Mouse (Mus musculus) lung, postnatal 14 days (tissue): ENCODE data around the gene Ap1b1.

Source experiments
- DNase-seq: peaks from one replicate; pipeline ENCODE4 v3.0.0; 2021

Ap1b1 gene

DNA sequence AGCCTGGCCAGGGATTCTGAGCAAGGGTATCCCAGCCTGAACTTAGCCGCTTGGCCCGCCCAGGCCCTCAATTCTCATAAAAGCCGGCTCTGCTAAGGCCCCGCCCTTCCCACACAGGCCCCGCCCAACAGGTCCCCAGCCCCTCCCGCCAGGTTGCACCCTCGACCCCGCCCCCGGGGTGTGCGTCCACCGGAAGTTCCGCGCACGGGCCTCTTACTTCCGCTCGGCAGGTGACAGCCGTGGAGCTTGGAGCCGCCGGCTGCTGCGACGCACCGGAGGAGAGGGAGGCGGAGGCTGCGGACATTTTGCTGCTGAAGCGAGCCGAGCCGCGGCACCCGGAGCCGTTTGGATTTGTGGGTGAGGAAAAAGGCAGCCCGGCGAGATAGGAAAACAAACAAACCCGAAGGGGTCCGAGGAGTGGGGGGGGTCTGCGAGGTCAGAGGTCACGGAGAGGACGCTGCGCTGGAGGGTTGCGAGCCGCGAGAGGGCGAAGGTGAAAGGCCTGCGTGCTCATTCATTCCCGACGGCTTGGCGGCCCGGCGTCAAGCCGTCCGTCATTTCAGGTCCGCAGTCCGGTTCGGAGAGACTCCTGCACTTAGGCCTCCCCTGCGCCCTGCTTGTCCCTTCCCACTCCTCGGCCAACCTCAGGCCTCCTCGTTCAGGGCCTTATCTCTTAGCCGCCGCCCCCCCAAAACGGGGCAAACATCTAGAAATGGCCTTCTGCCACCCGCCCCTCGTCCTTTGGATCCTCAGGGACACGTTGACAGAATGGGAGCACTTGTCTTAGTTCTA lies at the start of gene Ap1b1:
Ap1b1 (plus strand) TSS at position 130 of the 792 bp plus-strand sequence.
- DNase-seq, result peak; percentile 95

DNA sequence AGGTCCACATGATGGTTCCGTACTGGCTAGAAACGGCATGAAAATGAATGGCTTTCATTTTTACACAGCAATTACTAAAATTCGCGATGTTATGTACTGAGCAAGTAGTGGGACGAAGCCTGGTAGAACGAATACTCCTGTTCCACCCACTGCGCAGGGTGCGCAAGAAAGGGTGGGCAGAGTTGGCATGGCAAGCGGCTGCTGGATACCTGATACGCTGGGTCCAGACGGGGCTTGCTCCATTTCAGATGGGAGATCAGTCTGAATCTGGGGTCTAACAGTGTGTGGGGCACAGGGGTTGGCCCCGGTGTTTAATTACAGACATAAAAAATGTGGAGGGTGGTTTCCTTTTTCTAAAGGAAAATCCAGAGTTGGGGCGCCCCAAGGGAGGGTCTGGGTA lies 40.1 kb upstream of the Ap1b1 start:
- DNase-seq, result no peak

DNA sequence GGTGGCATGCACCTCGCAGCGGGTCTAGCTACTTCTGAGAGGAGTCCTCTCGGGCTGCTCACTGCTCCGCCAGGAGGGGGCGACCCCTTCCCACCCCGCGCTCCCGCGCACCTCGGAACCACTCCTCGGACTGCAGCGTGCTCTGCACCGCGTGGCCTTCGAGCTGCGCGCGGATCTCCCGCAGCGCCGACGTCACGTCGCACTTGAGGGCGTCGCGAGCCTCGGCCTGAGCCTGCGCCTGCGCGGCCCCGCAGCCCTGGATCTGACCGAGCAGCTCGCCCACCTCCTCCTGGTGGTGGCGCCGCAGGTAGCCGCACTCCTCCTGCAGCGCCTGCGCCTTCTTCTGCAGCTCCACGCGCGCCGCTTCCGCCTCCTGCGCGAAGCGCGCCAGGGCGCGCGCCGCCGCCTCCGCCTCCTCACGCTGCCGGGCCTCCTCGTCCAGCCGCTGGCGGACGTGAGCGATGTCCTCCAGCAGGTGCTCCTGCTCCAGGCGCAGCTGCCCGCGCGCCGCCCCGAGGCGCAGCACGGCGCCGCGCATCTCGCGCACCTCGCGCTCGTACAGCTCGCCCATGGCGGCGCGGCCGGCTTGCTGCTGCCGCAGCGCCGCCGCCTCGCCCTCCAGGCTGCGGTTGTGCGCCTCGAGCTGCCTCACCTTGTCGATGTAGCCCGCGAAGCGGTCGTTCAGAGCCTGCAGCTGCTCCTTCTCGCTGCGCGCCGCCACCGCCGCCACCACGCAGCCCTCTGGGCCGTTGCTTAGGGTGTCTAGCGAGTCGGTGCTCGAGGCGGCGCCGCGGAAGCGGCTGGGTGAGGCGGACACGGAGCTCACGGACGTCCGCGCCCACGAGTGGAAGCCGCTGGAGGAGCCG lies 39.4 kb upstream of the Ap1b1 start:
- peak; percentile 30 for DNase-seq

DNA sequence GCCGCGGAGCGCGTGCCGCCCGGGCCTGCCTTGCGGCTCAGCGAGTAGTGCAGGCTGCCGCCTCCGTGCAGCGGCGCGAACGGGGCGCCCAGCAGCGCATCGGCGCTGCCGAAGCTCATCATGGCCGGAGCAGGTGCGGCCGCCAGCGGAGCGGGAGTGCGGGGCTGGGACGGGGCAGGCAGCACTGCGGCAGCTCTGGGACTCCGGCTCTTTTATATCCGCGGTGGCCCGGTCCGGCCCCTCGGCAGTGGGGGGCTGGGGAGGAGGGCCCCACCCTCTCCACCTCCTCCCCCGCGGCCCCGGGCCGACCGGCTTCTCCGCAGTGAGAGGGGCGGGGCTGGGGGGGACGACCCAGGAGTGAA lies 38.8 kb upstream of the Ap1b1 start, which contains the start of gene Nefh:
Nefh (minus strand) TSS at position 252 of the 362 bp plus-strand sequence.
- DNase-seq, result no peak

DNA sequence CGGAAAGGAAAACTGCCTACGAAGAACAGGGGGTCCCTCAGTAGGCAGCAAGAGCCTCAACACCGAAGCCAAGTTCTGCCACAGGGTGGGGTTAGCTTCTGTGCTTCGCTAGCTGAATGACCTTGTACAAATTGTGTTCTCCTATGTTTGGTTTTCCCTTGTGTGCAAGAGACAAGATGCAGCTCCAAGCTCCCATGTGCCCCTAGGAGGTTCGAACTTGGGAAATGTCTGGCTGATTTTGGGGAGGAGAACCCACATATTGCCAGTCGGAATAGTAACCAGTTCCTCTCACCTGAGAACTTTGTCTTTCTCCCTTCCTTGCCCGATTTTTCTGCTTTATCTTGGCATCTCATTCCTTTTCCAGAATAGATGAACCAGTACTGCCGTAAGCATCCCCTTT lies 37.8 kb upstream of the Ap1b1 start:
- DNase-seq, result no peak

DNA sequence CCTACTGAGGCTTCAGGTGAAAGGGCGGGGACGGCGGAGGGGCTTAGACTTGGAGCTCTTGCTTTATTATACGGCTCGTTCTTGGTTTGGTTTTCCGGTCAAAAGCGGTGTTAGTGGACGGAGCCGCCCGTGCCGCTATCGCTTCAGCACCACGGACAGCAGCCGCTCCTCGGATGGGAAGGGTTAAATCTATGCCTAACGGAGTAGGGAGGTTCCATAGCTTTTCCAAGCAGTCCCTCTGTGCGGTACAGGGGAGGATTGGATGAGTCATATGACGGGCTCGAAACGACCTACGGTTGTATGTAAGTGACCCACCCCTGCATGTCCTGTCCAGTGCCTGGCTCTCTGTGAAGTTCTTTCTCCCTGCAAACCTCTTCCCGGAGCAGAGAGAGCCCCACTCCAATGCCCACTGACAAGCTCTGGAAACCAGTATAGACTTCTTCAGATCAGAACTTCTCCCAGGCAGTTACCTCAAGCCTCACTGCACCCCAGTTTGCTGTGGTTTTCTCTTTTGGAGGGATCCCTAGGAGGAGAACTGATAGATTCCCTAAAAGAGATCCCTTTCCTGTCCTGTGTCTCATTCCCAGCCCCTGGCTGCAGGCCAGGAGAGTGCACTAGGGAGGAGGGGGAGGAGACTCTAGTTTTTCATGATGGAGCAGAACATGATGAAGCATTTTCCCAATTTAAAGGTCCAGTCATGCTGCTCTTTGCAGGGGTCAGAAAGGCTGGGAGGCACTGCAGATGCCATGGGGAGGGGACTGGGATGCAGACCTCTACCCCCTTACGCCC lies 37.2 kb upstream of the Ap1b1 start:
- peak; percentile 61 for DNase-seq

DNA sequence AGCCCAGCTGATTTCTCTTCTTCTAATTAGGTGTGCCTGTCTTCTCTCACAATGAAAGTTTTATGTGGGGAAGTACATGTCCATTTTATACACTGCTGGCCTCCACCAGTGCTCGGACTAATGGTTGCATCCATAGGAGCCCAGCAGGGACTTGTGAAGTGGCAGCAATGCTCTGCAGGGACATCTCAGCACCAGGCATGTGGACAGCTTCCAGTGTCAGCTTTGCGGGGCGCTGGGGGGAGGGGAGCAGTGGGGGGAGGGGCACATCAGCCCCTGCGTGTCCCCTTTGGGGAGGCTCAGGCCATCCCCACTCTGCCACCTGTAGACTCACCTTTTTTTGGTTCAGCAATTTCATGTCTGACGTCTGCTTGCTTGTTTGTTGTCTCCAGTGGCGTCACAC lies 33.2 kb upstream of the Ap1b1 start:
- no peak for DNase-seq

DNA sequence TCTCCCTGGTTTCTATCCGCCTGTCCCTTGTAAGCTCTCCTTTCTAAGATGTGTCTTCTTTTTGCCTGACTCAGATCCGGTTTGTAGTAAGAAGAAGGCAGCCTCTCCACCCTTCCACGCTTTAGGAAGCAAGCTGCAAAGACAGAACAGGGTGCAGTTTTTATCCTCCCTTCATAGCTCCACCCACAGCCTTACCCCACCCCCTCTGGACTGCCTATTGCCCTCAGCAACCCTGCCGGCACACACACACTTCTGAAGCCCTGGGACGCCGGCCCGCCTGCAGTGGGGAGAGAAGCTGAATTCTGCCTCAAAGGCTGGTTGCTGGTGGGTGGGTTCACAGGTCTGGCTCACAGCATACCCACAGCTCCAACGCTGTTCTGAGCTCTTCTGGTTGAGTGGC lies 32.7 kb upstream of the Ap1b1 start:
- DNase-seq, result no peak

DNA sequence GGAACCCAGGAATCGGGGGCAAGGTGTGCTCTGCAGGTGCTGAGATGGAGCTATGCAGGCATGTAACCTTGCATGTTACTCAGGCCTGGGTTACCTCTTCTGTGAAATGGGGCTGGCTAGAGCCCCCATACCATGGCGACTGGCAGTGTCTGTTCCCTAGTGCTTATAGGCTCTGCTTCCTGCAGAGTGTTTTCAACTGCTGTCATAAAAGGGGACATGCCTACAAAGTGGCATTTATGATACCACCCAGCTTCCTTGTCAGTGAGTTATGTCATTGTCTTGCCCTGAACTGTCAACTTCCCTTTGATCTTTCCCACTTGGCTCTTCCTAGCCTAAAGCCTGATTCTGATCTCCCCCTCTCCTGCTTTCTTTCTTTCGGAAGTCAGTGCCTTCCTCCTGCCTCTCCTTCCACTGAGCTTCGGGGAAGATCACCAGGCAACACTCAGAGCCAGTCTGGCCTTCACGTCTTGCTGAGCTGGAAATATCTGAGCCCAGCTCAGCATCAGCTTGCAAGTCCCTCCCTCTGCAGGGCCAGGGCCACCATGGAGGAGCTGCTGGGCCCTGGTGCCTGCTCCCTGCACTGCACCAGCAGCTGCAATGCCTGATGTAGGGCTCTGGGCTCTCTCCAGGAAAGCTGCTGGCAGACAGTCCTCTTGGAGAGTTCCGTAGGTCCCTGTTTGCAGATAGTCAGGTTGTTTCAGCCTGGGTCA lies 23.4 kb upstream of the Ap1b1 start:
- DNase-seq, result no peak

DNA sequence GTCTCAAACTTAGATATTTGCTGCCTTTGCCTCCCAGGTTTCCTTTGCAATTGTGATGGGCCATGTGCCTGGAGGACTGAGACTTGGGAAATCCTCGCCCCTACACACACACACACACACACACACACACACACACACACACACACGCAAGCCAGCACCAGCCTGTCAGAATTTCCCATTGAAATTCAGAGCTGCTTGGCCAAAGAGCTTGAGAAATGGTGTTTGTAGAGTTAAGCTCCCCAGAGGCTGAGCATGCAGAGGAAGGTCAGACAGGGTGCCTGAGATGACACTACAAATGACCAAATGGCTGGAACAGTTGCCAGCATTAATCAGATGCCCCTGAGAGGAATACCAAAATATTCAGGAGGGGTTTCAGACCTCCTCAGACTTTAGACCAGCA lies 20.3 kb upstream of the Ap1b1 start:
- no peak for DNase-seq

DNA sequence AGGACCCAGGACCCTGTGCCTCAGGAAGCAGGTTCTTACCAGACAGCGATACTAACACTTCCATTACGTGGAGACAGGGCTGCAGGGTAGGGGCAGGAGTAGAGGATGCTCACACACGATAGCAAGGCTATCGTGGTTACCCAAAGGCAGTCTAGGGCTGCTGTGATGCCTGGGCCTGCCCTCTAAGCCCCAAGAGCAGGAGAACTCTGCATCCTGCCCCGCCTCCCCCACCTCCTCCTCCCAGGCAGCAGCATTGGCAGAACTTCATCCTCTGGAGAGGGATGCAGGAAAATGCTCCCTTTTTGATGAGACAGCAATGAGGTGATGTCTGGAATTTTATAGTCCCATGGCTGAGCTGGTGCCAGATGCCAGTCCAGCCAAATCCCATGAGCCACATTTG lies 19.7 kb upstream of the Ap1b1 start:
- no peak for DNase-seq

DNA sequence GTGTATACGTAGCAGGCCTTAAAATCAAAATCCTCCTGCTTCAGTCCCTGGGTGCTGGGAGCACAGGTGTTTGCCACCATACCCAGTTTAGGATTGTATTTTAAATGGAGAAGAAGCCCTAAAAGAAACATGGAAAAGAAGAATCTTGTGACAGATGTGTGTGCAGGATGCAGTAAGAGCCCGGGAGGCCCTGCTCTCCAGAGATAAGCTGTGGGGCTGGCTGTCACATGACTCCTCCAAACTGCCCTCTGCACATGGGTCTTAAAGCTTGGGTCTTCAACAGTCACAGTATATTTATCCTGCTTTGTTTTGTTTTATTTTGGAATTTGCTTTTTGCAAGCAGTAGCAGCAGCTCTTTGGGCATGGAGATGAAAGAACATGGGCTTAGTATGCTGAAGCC lies 19.1 kb upstream of the Ap1b1 start:
- DNase-seq, result no peak

DNA sequence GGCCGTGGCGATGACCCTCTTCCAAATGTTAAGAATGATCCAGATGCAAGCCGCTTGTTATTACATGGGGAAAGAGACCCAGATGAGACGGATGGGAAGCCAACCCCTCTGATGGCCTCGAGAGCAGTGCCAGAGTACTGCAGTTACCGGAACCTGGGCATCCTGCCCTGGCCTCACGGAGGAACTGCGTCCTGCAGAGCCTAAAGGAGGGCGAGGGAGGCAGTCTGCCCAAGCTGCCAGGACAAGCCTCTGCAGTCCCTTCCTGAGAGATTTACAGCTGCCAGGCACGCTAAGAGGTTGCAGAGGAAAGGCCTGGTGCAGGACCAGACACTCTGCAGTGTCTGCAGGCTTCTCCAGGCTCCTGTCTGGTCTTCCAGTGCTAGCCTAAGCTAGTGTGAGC lies 18.2 kb upstream of the Ap1b1 start:
- DNase-seq, result peak; percentile 25

DNA sequence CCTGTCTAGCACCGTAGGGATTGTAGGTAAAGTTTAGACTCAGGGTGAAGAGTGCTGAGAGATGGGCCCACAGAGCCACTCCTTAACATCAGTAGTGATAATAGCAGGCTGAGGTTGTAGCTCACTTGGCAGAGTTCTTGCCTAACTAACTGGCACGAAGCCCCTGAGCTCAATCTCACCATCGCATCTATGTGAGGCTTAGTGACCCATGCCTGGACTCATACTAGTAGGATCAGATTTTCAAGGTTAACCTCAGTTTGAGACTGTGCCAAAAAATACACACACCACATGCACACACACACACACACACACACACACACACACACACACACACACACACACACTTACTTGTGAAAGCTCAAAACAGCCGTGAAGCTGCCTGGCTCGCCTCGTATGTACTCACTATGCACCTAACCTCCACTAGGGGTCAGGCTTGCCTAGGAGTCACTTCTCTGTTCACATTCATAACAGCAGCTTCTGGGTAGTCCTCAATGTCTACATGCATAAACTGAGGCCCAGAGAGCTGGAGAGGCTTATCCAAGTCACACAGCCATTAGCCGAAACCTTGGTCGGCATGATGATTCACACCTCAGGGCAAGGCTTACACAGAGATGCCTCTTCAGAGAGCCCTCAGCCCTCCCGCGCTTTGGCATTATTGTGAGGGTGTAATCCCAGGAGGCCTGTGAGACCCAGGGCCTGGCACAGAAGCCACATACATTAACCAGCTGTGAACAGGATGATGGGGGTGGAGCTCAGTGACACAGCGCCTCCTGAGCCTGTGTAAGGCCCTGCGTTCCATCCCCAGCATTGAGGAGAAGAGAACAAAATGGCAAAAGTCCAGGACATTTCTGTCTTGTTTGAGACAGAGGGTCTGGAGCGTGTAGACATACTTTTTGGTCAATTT lies 13.4 kb upstream of the Ap1b1 start:
- DNase-seq, result peak; percentile 67

DNA sequence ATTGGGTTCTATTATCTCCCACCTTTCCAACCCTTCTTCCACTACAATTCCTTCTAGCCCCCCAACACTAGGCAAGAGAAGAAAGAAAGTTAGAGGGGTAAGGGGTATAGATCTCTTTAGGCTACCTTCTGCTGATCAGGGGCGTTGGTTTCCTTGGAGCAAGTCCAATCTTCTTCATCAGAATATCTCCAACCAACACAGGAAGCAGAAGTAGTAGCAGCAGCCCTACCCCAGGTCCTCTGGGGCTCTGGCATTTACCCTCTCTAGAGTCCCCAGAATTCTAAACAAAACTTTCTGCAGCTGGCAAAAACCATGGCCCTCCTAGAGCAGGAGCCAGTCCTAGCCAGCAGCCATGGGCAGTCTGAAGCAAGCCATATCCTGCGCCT lies 12.8 kb upstream of the Ap1b1 start:
- DNase-seq, result no peak

DNA sequence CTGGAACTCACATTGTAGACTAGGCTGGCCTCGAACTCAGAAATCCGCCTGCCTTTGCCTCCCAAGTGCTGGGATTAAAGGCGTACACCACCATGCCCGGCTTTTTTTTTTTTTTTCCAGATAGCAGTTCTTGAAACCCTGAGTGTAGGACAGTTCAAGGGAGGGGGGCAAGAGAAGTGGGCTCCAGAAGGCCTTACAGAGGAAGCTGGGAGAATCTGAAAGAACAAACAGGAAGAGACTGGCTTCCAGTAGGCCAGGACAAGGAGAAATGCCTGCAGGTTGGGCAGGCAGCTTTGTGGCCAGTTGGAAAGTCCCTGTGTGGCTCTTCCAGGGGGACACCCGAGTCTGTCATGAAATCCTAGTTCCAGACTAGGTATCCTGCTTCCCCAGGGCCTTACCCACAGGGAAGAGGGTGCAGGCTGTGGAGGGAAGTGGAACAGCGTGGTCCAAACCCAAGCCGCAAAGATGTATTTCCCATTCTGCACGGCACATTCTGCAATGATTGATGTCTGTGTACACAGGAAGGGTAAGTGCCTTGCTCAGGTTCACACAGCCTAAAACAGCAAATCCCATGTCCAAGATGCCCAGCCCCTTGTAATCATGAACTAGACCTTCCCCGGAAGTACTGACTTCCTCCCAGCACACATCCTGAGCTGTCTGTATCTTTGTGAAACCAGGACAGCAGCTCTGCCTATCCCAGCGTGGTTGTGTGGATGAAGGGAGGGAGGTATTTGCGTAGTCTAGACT lies 12.1 kb upstream of the Ap1b1 start:
- DNase-seq, result peak; percentile 15

DNA sequence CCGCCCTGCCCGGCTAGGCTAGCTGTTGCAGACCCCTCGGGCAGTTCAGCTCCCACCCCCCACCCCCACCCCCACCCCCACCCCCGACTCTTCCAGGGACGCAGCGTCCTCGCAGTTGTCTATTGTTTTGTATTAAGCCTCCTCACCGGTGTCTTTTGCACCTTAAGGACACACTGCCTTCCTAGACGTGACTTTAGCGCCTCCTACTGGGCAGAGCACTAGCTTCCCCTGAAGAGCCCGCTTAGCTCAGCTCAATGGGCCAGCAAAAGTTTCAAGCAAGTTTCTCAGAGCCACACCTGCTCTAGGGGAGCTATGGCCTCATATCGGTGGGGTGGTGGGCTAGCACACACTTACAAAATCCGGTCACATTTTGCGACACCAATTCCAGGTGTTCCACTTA lies 11.0 kb upstream of the Ap1b1 start:
- peak; percentile 88 for DNase-seq

DNA sequence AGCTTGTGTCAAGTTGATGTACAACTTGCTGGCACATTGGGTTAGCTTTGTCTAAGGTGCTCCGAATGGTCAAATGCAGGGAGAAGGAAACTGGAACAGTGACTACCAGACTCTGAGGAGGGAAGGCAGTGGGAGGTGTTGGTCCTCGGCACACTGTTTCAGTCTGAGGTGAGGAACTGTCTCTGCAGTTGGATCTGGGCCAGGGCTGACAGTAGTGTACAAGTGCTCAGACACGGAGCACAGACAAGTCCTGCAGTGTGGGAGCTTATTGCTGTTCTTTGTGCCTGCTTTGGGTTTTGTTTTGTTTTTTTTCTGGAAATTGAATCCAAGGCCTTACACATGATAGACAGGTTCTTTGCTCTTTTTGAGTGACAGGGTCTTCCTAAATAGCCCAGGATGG lies 3.6 kb upstream of the Ap1b1 start:
- DNase-seq, result no peak

DNA sequence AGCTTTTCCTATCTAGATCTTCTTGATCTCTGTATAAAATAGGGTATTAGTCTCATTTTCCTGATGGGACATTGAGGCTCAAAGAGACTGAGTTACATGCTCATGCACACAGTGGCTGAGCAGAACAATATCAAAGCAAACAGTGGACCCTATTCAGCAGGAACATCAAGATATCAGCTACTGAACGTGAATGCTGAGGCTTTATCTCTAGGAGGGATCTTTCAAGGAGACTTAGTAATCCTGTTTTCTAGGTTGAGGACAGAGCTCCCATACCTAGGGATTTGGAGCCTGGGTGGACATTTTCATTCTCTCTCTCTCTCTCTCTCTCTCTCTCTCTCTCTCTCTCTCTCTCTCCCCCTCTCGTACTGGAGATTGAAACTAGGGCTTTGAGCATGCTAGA lies 3.1 kb upstream of the Ap1b1 start:
- DNase-seq, result no peak

DNA sequence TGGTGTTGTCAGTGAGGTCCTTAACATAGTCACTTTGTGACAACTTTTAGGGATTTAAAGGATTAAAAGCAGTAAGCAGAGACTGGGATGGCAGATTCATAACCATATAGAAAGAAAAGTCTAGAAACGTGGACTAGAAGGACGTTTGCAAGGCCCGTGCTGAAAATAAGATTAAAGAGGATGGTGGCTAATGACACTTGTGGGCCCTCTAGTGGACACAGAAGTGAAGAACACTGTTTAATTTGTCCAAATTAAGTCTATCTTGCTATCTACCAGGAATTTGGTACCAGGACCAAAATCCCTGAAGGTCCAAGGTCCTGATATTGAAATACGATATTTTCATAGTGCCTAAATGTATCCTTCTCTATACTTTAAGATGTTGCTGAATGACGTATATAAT lies 2.4 kb upstream of the Ap1b1 start:
- peak; percentile 48 for DNase-seq

DNA sequence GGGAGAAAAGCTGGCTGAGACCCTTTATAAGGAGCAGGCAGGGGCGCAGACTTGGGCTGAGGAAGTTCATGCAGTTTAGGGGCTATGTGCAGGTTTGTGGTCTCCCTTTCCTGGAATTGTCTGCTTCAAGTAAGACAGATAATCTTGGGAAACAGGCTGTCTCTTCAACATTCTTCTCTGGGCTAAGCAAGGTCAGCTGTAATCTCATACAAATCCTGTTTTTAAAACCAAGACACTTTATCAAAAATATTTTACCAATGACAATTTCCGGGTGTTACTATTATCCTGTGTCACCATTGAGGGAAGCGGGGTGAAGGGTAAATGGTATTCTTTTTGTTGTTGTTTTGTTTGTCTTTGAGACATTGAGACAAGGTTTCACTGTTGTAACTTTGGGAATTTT lies 1.8 kb upstream of the Ap1b1 start:
- DNase-seq, result no peak
